Mouse (Mus musculus) liver, embryonic 14.5 days (tissue): ENCODE results near the gene Hipk2. TPM values are rescaled to one million over a fixed set of nuclear protein-coding genes. Genes with fewer than 3 reads are reported as not detected.

Experiments used
- ATAC-seq: fragments of 200-750 bp; cut with Nextera tagmentation; 2 replicates; pipeline ENCODE4 v1.8.0; 2017; ENCODE audit warnings: moderate number of reproducible peaks, mild to moderate bottlenecking, moderate library complexity; ENCODE audit not compliant: insufficient read depth
- DNase-seq, 3 experiments: peaks; one replicate each; pipeline ENCODE4 v3.0.0-alpha.2; 2012 to 2013; ENCODE audit warnings: low read depth in 3 of 3, low spot score in 3 of 3
- H3K27ac ChIP-seq: fragments of 300-500 bp; sonication (generic); 2 replicates; pipeline ENCODE4 v1.5.1; 2014; ENCODE audit warnings: moderate library complexity, mild to moderate bottlenecking, control low read depth, inconsistent platforms
- H3K27me3 ChIP-seq: fragments of 300-500 bp; sonication (generic); 2 replicates; pipeline ENCODE4 v1.6.1; 2014; ENCODE audit warnings: mild to moderate bottlenecking, low read length, moderate library complexity; ENCODE audit not compliant: control insufficient read depth, insufficient read depth
- H3K36me3 ChIP-seq: fragments of 300-500 bp; sonication (generic); replicated peaks from 2 replicates; pipeline ENCODE4 v1.6.1; 2014; ENCODE audit warnings: low read depth; ENCODE audit not compliant: control insufficient read depth, insufficient read depth
- H3K4me1 ChIP-seq, 2 experiments: fragments of 200-500 bp in 1 of 2; fragments of 300-500 bp in 1 of 2; sonication (generic) in 1 of 2; replicated peaks; 2 replicates each; pipeline ENCODE4 v1.6.1; 2012 to 2014; ENCODE audit warnings: antibody characterized with exemption in 1 of 2, inconsistent platforms in 1 of 2, low read length in 1 of 2; ENCODE audit not compliant: control insufficient read depth in 2 of 2, insufficient read depth in 2 of 2
- H3K4me2 ChIP-seq: fragments of 300-500 bp; sonication (generic); 2 replicates; pipeline ENCODE4 v1.6.1; 2014; ENCODE audit warnings: low read depth, mild to moderate bottlenecking, control low read depth, moderate library complexity
- H3K4me3 ChIP-seq, 2 experiments: fragments of 200-500 bp in 1 of 2; fragments of 300-500 bp in 1 of 2; sonication (generic) in 1 of 2; 2 replicates each; pipeline ENCODE4 v1.5.1; 2012 to 2014; ENCODE audit warnings: low read depth in 2 of 2, low read length in 2 of 2, mild to moderate bottlenecking in 2 of 2, control low read depth in 1 of 2, inconsistent platforms in 1 of 2, moderate library complexity in 1 of 2; ENCODE audit not compliant: insufficient read depth in 1 of 2
- H3K9ac ChIP-seq: fragments of 300-500 bp; sonication (generic); replicated peaks from 2 replicates; pipeline ENCODE4 v1.6.1; 2014; ENCODE audit warnings: mild to moderate bottlenecking, control low read depth, moderate library complexity
- H3K9me3 ChIP-seq: fragments of 300-500 bp; sonication (generic); 2 replicates; pipeline ENCODE4 v1.6.1; 2016; ENCODE audit warnings: low read length, mixed read lengths; ENCODE audit not compliant: control insufficient read depth
- CTCF ChIP-seq: IDR thresholded peaks from 2 replicates; pipeline ENCODE4 v1.5.1; 2016; ENCODE audit warnings: antibody characterized with exemption, low read depth, control low read depth
- EP300 ChIP-seq: IDR thresholded peaks from 2 replicates; pipeline ENCODE4 v1.6.1; 2016; ENCODE audit warnings: antibody characterized with exemption, low read depth
- WGBS: fragments of 180-500 bp; shearing (Covaris S2); extraction: QIAGEN DNeasy Blood & Tissue Kit; methylation state at CpG from one replicate; pipeline ENCODE4 v1.1.7; 2014; ENCODE audit not compliant: insufficient replicate concordance; 5-methylcytosine and 5-hydroxymethylcytosine counted together
- polyA plus RNA-seq, 2 experiments: library from polyadenylated mRNA; depleted of rRNA in 1 of 2; stranded (reverse) in 1 of 2; unstranded in 1 of 2; fragments of >200 nt; fragmentation: Nextera tagmentation in 1 of 2; extraction: Ambion mirVana in 1 of 2; gene quantifications; 2 replicates each; pipeline versions ENCODE4 v1.2.1 to v1.2.3; 2012 to 2014

Hipk2 gene
- polyA plus RNA-seq, 2 experiments = 10.7 to 13.0 TPM

- H3K4me1 ChIP-seq = no peaks in the 10 kb centered on the region
- no peak overlapping the region for H3K4me2 ChIP-seq
- H3K9ac ChIP-seq = no peak overlapping the region
- DNase-seq (no peak), ATAC-seq (no peak)
- WGBS = 85% methylated on average over 15 of the region's 15 CpGs
- H3K27ac ChIP-seq = no peak overlapping the region
- H3K4me3 ChIP-seq = no peak overlapping the region
- no peaks in the 10 kb centered on the region for H3K9me3 ChIP-seq
- no peaks in the 10 kb centered on the region for H3K27me3 ChIP-seq
- peaks cover 75% of the 10 kb centered on the region for H3K36me3 ChIP-seq
- TF ChIP-seq EP300 (no peak), CTCF (no peak)
These were observed 145.5 kb downstream of the Hipk2 start for GRCm38 (mm10) chr6:38730169-38731146.

GRCm38 (mm10) chr6:38725515-38725914 is 150.4 kb downstream of the Hipk2 start:
- H3K36me3 ChIP-seq = peaks cover 47% of the 10 kb centered on the region
- no peak for TF ChIP-seq EP300
- H3K9me3 ChIP-seq = no peaks in the 10 kb centered on the region

GRCm38 (mm10) chr6:38721361-38721760 is 154.6 kb downstream of the Hipk2 start:
- ATAC-seq = no peak
- 88% methylated on average over 1 of the region's 1 CpGs for WGBS
- Histone ChIP-seq H3K27me3 (no peaks in the 10 kb centered on the region), H3K27ac (no peak overlapping the region), H3K9me3 (no peaks in the 10 kb centered on the region), H3K4me1 (no peaks in the 10 kb centered on the region), H3K36me3 (peaks cover 64% of the 10 kb centered on the region), H3K4me3 (no peak overlapping the region), H3K9ac (no peak overlapping the region), H3K4me2 (no peak overlapping the region)
- no peak for TF ChIP-seq EP300
- TF ChIP-seq CTCF = no peak
- DNase-seq = no peak

More at GRCm38 (mm10) chr6:38725515-38725914, 150.4 kb downstream of the Hipk2 start:
- 88% methylated on average over 3 of the region's 3 CpGs for WGBS
- H3K9ac ChIP-seq = no peak overlapping the region
- H3K4me1 ChIP-seq = no peaks in the 10 kb centered on the region
- ATAC-seq = no peak
- no peak overlapping the region for H3K4me2 ChIP-seq
- no peak for DNase-seq
- no peak overlapping the region for H3K27ac ChIP-seq
- H3K4me3 ChIP-seq = no peak overlapping the region
- H3K27me3 ChIP-seq = no peaks in the 10 kb centered on the region

GRCm38 (mm10) chr6:38719229-38719628 is 156.7 kb downstream of the Hipk2 start:
- DNase-seq = no peak
- ATAC-seq = no peak
- TF ChIP-seq EP300 (no peak), CTCF (no peak)
- H3K4me1 ChIP-seq = no peaks in the 10 kb centered on the region
- WGBS = 90% methylated on average over 6 of the region's 6 CpGs
- H3K4me2 ChIP-seq = no peak overlapping the region
- no peak overlapping the region for H3K27ac ChIP-seq
- no peak overlapping the region for H3K9ac ChIP-seq
- no peak overlapping the region for H3K4me3 ChIP-seq
- no peaks in the 10 kb centered on the region for H3K27me3 ChIP-seq
- H3K36me3 ChIP-seq = peaks cover 76% of the 10 kb centered on the region
- H3K9me3 ChIP-seq = no peaks in the 10 kb centered on the region

- Histone ChIP-seq H3K27me3 (no peaks in the 10 kb centered on the region), H3K9ac (no peak overlapping the region), H3K36me3 (peaks cover 82% of the 10 kb centered on the region), H3K4me1 (no peaks in the 10 kb centered on the region), H3K4me2 (no peak overlapping the region), H3K27ac (no peak overlapping the region), H3K4me3 (no peak overlapping the region), H3K9me3 (no peaks in the 10 kb centered on the region)
- ATAC-seq (no peak), DNase-seq (no peak)
- WGBS = 94% methylated on average over 7 of the region's 7 CpGs
- no peak for TF ChIP-seq EP300
- TF ChIP-seq CTCF = no peak
These were observed 157.3 kb downstream of the Hipk2 start for GRCm38 (mm10) chr6:38718625-38719024.
